Mouse (Mus musculus) gastrocnemius, adult 2 months (tissue): Measurements from ENCODE around the gene Ggta1. TPM values are rescaled to one million over a fixed set of nuclear protein-coding genes. Genes with fewer than 3 reads are reported as not detected.

Source experiments
- DNase-seq: peaks from one replicate; pipeline ENCODE4 v3.0.0; 2022
- H3K27ac ChIP-seq: fragments of 200-600 bp; 2 replicates; pipeline ENCODE4 v1.8.1; 2022; ENCODE audit warnings: mild to moderate bottlenecking
- H3K4me3 ChIP-seq: fragments of 200-600 bp; 2 replicates; pipeline ENCODE4 v1.8.1; 2022; ENCODE audit warnings: mild to moderate bottlenecking, moderate library complexity
- CTCF ChIP-seq: fragments of 200-600 bp; IDR thresholded peaks from 2 replicates; pipeline ENCODE4 v1.8.1; 2022; ENCODE audit warnings: antibody characterized with exemption, mild to moderate bottlenecking, moderate library complexity
- intact Hi-C: fragments of 180-260 bp; cut with DNase I; formaldehyde crosslinking; loops from one replicate; pipeline ENCODE4 v1.15.1; 2025
- total RNA-seq, 2 experiments: library from RNA; stranded (reverse); gene quantifications; 2 replicates each; pipeline ENCODE4 v1.2.3; 2021

Ggta1 gene
- total RNA-seq, 2 experiments from 2014 or later: 6.3 to 11.2 TPM

DNA sequence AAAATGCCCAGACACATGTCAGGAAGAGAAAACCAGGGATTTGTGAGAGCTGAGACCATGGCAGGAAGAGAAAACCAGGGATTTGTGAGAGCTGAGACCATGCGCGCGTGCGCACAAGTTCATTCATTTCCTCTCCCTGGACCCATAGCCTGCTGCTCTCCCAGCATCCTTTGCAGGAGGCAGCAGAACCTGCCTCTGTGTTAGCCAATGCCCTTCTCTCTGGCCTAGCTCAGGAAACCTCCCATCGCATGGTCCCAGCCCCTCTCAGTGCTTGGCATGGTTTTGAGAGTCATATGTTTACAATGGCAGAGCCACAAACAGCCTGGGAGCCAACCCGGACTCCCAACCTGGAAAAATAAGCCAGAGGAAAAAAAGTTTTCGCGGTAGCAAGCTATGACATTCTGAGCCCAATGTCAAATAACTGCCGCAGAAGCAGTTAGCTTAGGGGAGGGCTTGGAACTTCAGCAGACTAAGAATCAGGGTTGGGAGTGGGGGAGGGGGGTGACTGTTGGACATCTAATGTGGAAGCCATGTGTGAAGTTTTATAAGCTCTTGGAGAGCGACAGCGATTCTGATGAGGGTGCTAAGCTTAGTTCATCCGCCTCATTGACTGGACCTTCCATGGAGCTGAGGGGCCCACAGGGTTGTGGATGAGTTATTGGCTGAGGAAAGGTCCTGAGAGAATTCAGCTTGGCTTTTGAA, 40.1 kb upstream of the Ggta1 start:
- no peak for TF ChIP-seq CTCF
- no peak for DNase-seq
- no peak overlapping the region for H3K4me3 ChIP-seq
- H3K27ac ChIP-seq: peak overlapping the region; percentile 56
- intact Hi-C loops: no loop called here

GRCm38 (mm10) chr2:35502561-35502960, 39.5 kb upstream of the Ggta1 start:
- intact Hi-C loops: no loop called here
- TF ChIP-seq CTCF: no peak
- Histone ChIP-seq H3K27ac (no peak overlapping the region), H3K4me3 (no peak overlapping the region)
- DNase-seq: no peak

GRCm38 (mm10) chr2:35499474-35499873, 36.4 kb upstream of the Ggta1 start:
- H3K4me3 ChIP-seq: no peak overlapping the region
- no peak for DNase-seq
- intact Hi-C loops: no loop called here
- TF ChIP-seq CTCF: no peak
- H3K27ac ChIP-seq: no peak overlapping the region

DNA sequence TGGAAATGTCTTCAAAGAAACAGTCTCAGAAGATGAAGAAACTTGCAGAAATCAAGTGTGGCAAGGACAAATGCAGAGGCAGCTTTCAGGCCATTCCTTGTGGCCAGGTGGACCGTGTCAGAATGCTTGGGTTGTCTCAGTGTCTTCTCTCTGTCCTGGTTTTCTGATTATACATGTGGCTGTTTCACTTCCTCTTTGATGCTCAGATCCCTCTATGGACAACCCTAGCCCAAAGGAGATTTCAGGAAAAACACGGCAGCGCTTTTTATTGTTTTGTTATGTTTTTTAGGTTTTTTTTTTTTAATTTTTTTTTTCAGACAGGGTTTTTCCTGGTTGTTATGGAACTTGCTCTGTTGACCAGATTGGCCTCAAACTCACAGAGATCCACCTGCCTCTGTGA, 35.9 kb upstream of the Ggta1 start:
- DNase-seq: no peak
- no peak for TF ChIP-seq CTCF
- no peak overlapping the region for H3K27ac ChIP-seq
- H3K4me3 ChIP-seq: no peak overlapping the region
- intact Hi-C loops: no loop called here

DNA sequence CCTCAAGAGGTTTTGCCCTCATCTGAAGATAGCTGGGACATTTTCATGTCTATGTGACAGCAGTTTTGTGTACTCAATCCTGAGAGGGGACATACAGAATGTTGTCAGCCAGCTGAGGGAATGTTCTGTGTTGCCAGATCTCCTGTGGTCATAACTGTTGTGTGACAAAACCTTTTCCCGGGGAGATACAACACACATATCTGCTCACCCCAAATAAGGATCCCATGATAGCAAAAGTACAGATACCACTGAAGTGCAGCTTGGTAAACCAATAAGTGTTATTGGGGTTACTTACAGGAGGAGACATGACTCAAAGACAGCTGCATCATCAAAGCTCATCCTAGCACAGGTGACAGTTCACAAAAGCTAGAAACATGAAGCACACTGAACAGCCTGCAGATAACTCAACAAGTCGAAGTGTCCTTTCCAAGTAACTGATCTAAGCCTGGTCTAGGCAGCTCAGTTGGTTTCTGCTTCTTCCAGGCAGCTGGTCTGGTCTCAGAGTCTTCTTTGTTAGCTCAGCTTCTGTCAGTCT, 34.7 kb upstream of the Ggta1 start:
- DNase-seq: no peak
- Histone ChIP-seq H3K4me3 (no peak overlapping the region), H3K27ac (no peak overlapping the region)
- no peak for TF ChIP-seq CTCF
- intact Hi-C loops: no loop called here

DNA sequence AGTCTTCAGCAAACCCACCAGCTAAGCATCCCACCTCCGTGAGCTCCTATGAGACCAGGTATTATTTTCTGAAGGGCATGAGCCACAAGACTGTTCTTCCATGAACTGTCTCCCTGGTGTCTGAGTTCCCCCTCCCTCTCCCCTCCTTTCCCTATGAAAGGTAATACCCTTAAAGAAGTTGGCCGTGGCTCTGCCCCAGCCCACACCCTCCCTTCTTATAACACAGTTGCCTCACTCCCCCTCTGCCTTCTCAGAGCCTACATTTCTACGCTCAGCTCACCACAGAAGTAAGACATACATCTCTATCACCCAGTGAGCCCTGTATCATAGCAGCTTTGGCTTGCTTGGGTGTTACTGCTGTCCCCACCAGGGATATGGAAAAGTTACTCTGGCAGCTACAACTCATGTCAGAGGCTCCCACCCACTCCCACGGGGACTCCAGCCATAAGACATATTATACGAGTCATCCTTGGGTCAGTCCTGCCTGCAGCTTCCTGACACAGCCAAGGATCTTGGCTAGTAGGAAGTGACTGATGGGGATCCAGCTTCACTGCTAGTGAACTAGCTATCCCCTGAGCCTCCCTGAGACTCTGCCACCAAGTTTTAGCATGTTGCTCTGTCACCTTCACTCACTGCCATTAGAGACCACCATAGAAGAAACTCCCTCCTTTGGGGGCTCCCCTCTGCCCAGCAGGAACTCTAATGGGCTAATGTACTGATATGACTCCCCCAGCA, 33.4 kb upstream of the Ggta1 start:
- no peak overlapping the region for H3K4me3 ChIP-seq
- no peak for DNase-seq
- intact Hi-C loops: no loop called here
- TF ChIP-seq CTCF: no peak
- H3K27ac ChIP-seq: peak overlapping the region; percentile 16; the same call in 1 of the 2 replicates

GRCm38 (mm10) chr2:35495486-35496278, 32.7 kb upstream of the Ggta1 start:
- peak overlapping the region; percentile 16; the same call in 1 of the 2 replicates for H3K27ac ChIP-seq
- DNase-seq: no peak
- peak; percentile 10; the same call in 1 of the 2 replicates for TF ChIP-seq CTCF

DNA sequence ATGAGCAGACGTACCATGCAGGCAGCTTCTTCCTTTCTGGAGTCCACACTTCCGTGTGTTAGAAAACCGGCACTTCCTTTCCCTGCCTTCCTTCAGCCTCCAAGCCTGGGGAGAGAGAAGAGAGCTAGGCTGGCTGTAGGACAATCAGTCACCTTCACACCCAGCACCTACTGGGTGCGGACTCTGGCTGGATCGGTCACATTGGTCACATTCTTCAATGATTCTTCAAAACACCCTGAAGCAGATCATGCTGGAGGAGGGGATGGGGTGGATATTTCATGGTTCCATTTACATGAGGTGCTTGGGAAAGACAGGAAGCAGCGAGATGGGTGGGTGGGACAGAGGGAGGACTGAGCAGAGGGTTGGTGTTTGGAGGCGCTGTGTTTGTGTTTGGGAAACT, 30.5 kb upstream of the Ggta1 start:
- TF ChIP-seq CTCF: no peak
- no peak overlapping the region for H3K27ac ChIP-seq
- intact Hi-C loops: no loop called here
- DNase-seq: no peak
- H3K4me3 ChIP-seq: no peak overlapping the region

More at GRCm38 (mm10) chr2:35495486-35496278, 32.7 kb upstream of the Ggta1 start:
- no peak overlapping the region for H3K4me3 ChIP-seq
- intact Hi-C loops: no loop called here

DNA sequence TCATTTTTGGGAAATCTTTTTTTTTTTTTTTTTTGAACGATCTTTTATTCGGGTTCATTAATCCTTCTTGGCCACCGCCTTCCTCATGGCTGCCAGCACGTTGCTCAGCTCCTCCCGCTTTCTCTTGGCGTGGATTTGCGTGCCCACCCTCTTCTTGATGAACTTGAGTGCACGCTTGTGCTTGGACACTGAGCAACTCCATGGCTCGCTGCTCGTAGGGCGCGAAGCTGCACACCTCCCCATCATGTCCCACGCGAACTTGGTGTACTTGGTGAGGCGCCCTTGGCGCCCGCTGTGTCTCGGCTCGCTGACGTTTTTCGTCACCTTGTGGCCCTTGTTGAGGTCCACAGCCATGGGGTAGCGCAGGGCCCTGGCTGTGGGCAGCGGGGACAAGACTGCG, 28.1 kb upstream of the Ggta1 start:
- intact Hi-C loops: no loop called here
- no peak for TF ChIP-seq CTCF
- no peak overlapping the region for H3K27ac ChIP-seq
- no peak for DNase-seq
- H3K4me3 ChIP-seq: no peak overlapping the region

- Histone ChIP-seq H3K4me3 (no peak overlapping the region), H3K27ac (no peak overlapping the region)
- DNase-seq: no peak
- no peak for TF ChIP-seq CTCF
- intact Hi-C loops: no loop called here
Measured at GRCm38 (mm10) chr2:35490458-35491111, 27.6 kb upstream of the Ggta1 start.

- TF ChIP-seq CTCF: no peak
- Histone ChIP-seq H3K4me3 (no peak overlapping the region), H3K27ac (no peak overlapping the region)
- DNase-seq: no peak
- intact Hi-C loops: no loop called here
Measured at GRCm38 (mm10) chr2:35487700-35488099, 24.7 kb upstream of the Ggta1 start.

DNA sequence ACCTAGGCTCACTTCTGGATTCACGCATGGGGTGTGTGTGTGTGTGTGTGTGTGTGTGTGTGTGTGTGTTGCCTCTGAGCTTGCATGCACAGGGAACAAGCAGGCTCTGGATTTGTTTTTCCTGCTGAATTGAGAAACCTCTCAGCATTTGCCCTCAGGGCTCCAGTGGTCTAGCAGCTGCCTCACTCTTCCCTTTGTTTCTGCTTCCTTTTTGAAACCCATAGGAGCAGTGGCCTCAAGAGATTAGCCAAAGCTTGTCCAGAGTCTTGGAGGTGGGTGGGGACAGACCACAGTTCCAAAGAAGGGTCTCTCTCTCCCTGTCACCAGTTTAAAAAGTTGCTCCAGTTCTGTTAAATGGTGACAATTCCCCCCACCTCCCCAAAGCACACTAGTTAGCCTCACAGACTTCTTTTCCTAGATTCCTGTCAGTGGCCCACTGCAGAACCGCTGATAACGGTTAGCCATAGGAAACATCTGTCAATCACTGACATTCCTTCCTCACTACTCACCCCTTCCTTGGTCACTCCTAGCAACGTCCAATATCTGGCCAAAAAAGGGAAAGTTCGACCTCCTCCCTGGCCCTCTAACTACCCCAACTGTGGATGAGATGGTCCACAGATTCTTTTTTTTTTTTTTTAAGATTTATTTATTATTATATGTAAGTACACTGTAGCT, 24.1 kb upstream of the Ggta1 start:
- TF ChIP-seq CTCF: no peak

More for the DNA sequence above, 24.1 kb upstream of the Ggta1 start:
- no peak overlapping the region for H3K27ac ChIP-seq
- DNase-seq: no peak
- H3K4me3 ChIP-seq: no peak overlapping the region
- intact Hi-C loops: no loop called here
